Mouse (Mus musculus) subcutaneous adipose tissue, adult 2 months (tissue): ENCODE data around the gene Nutm2. TPM values are rescaled to one million over a fixed set of nuclear protein-coding genes. Genes with fewer than 3 reads are reported as not detected.

ENCODE experiments used
- polyA plus RNA-seq: library from polyadenylated mRNA; depleted of rRNA; stranded (reverse); fragments of >200 nt; gene quantifications from 2 replicates; pipeline ENCODE4 v1.2.3, GENCODE M21; 2012; ENCODE audit warnings: low replicate concordance; rRNA removed

Nutm2 gene
- not detected in 2 replicates for polyA plus RNA-seq

GRCm38 (mm10) chr13:50467007-50467406, at the start of gene Nutm2:
TSS of gene Nutm2 (plus strand) at chr13:50467307.

GRCm38 (mm10) chr13:50417389-50418183, 49.5 kb upstream of the Nutm2 start, which contains the start of gene Fbxw17:
TSS of gene Fbxw17 (plus strand) at chr13:50417864.

GRCm38 (mm10) chr13:50443812-50444211, 23.3 kb upstream of the Nutm2 start, which contains the start of gene Gm47429:
TSS of gene Gm47429 (minus strand) at chr13:50443912.

Other genes starting within 250 kb of the Nutm2 start
- not detected in 2 replicates for gene Gm906, start 217.0 kb upstream of the Nutm2 start, polyA plus RNA-seq
- gene Fbxw17, start 49.4 kb upstream of the Nutm2 start, polyA plus RNA-seq, result 39.9 and 85.7 TPM in 2 replicates
- not detected in 2 replicates for gene Gm47429, start 23.4 kb upstream of the Nutm2 start, polyA plus RNA-seq
- not detected in 2 replicates for gene Gm904, start 175.9 kb downstream of the Nutm2 start, polyA plus RNA-seq
- gene Gm8765, start 231.0 kb downstream of the Nutm2 start, polyA plus RNA-seq, result not detected in 2 replicates